Mouse (Mus musculus) granulocyte monocyte progenitor cell, adult 5-6 weeks (primary cell): ENCODE results near the gene 2310034G01Rik. TPM values are rescaled to one million over a fixed set of nuclear protein-coding genes. Genes with fewer than 3 reads are reported as not detected.

Experiments
- ATAC-seq: replicated peaks from 2 replicates; pipeline ENCODE4 v1.8.0; 2016; ENCODE audit warnings: mild to moderate bottlenecking, moderate TSS enrichment, inconsistent platforms; ENCODE audit not compliant: poor library complexity, severe bottlenecking
- total RNA-seq, 2 experiments: library from RNA; stranded (forward) in 1 of 2; stranded (reverse) in 1 of 2; fragments of 200-712, 200-1000 nt in 1 of 2; fragments of >200 nt in 1 of 2; fragmentation: Nextera tagmentation in 1 of 2; gene quantifications; 2 replicates each; pipeline ENCODE4 v1.2.3; 2014 to 2017

2310034G01Rik gene
- total RNA-seq, 2 experiments from 2014 or later: 1.4 to 5.6 TPM

DNA sequence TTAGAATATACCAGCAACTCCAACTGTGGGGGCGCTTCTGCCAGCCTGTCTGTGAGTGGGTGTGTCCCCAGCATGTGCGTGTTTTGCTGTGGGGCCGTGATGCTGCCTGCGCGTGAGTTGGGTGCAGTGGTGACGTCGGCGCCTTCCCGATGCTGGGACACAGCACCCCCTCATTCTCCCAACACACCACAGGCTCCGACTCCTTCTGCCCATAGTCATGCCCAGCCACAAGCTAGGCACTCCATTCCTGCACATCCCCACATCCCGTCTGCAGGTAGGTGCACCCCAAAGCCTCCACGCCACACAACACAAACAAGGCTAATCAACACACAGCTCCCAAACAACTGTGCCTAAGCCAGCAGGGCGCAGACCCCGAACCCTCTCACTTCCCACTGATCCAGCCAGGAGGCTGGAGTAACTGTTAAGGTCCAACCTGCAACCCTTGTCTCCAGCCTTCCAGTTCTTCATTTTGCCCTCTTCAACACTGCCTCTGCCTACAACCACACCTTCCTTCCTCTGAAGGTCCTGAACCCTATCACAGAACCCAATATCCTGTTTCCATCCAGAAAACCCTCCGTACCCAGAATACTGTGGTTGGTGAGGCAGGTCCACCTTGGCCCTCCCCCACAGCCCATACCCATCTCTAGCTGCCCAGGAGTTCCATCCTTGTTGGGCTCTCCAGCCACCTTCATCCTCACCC is 33.1 kb downstream of the 2310034G01Rik start:
- no peak for ATAC-seq

GRCm38 (mm10) chr19:46315752-46316610 is 34.1 kb downstream of the 2310034G01Rik start:
- ATAC-seq: no peak

GRCm38 (mm10) chr19:46314872-46315742 is 35.0 kb downstream of the 2310034G01Rik start:
- peak; percentile 21; the same call in 1 of the 2 replicates for ATAC-seq

DNA sequence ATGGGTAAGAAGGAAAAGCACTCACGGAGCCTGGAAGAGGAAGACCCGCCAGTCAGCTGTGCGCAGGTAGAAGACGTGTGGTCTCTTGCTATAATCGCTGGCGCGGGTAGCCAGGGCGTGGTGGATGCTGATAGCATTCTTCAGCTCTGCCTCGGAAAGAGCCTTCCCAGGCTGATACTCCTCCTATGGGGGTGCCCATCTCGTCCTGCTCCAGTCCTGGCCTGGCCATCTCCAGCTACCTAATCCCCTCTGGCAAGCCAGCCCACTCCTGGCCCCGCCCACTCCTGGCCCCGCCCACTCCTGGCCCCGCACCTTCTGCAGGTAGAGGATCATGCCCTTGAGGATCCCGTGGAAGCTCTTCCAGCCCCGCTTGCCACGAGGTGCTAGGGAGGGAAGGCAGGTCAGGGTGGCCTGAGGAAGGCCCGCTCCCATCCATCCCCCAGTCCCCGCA is 35.9 kb downstream of the 2310034G01Rik start:
- no peak for ATAC-seq

- ATAC-seq: no peak
Measured at GRCm38 (mm10) chr19:46313591-46313990, 36.5 kb downstream of the 2310034G01Rik start.

- ATAC-seq: no peak
Measured at GRCm38 (mm10) chr19:46313116-46313515, 37.0 kb downstream of the 2310034G01Rik start.

DNA sequence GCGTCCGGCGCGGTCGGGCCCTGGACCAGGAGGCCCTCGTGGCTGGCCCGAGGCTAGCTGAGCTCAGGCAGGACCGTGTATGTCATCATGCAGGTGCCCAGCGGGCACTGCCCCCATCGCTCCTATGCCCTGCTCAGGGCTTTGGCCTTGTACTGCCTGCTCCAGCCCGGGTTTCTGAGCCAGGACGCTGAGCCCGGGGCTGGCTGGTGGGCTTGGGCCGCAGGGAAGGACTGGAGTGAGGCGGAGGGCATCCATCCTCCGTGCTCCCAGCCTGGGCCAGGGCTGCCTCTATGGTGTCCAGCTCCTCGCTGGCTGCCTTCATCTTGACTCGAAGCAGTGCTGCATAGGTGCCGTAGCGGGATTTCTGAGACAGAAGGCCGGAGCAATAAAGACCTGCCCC is 37.5 kb downstream of the 2310034G01Rik start:
- ATAC-seq: no peak

GRCm38 (mm10) chr19:46311341-46311740 is 38.8 kb downstream of the 2310034G01Rik start:
- ATAC-seq: no peak

DNA sequence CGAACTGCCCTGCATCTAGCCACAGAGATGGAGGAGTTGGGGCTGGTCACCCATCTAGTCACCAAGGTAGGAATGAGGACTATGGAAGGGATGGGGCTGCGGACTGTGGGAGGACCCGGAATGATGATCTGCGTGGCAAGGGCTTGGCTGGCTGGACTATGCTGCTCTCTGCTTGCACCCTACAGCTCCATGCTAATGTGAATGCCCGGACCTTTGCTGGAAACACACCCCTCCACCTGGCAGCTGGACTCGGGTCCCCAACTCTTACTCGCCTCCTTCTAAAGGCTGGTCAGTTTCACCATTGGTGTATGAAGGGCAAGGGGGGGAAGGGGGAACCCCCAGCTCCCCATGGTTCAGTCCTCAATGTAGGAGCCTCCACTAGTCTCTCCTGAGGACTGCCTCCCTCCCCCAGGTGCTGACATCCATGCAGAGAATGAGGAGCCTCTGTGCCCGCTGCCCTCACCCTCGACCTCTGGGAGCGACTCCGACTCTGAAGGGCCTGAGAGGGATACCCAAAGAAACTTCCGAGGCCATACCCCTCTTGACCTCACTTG is 39.7 kb downstream of the 2310034G01Rik start:
- no peak for ATAC-seq

DNA sequence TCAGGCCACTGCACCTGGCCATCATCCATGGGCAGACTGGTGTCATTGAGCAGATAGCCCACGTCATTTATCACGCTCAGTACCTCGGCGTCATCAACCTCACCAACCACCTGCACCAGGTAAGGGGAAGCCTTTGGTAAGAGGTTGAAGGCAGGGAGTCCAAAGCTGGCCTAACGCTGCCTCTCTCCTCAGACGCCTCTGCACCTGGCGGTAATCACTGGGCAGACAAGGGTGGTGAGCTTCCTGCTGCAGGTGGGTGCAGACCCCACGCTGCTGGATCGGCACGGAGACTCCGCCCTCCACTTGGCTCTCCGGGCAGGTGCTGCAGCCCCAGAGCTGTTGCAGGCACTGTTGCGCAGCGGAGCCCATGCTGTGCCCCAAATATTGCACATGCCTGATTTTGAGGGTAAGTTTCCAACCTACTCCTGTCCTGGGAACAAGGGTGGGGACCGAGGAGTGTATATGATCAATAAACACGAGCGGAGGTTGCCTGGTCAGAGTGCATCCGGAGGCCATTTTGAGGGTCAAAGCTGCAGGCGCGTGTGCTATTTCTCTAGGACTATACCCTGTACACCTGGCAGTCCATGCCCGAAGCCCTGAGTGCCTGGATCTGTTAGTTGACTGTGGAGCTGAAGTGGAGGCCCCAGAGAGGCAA is 40.3 kb downstream of the 2310034G01Rik start:
- no peak for ATAC-seq

- ATAC-seq: peak; percentile 33
Measured at GRCm38 (mm10) chr19:46308706-46309435, 41.2 kb downstream of the 2310034G01Rik start.

DNA sequence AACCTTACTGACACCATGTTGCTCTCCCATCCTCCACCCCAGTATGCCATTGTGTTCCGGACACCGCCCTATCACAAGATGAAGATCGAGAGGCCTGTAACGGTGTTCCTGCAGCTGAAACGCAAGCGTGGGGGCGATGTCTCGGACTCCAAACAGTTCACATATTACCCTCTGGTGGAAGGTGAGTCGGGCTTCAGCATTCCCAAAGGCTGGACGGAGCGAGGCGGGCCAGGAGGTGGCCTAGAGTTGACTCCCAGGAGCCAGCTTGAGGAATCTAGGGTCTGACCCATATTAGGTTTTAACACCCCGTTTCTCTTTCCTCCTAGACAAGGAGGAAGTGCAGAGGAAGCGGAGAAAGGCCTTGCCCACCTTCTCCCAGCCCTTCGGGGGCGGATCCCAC is 41.8 kb downstream of the 2310034G01Rik start:
- no peak for ATAC-seq

GRCm38 (mm10) chr19:46307781-46308180 is 42.3 kb downstream of the 2310034G01Rik start:
- ATAC-seq: no peak

- ATAC-seq: no peak
Measured at GRCm38 (mm10) chr19:46306751-46307289, 43.3 kb downstream of the 2310034G01Rik start.

DNA sequence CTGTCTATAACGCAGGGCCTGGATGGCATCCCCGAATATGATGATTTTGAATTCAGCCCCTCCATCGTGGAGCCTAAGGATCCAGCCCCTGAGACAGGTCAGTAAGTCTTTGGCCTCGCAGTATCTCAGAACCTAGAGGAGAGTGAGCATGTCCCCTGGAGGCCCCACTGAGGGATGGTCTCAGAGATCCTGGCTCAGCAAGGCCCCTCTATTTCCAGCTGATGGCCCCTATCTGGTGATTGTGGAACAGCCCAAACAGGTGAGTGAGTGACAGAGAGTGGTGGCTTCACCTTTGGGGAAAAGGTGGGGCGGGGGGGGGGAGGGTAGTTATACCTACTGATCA is 43.9 kb downstream of the 2310034G01Rik start:
- no peak for ATAC-seq

- ATAC-seq: peak; percentile 57
Measured at GRCm38 (mm10) chr19:46305432-46306267, 44.5 kb downstream of the 2310034G01Rik start.

GRCm38 (mm10) chr19:46304908-46305333 is 45.2 kb downstream of the 2310034G01Rik start:
- no peak for ATAC-seq
